Mouse (Mus musculus): Measurements from ENCODE around the gene Ints1.

Ints1 gene

GRCm38 (mm10) chr5:139805924-139806323, 30.4 kb upstream of the Ints1 start:
- TF ChIP-seq GATA4 (IDR thresholded peaks at IDR 0.05; ENCODE audit: insufficient replicate concordance, low read length): no peak

GRCm38 (mm10) chr5:139804573-139805111, 29.2 kb upstream of the Ints1 start:
- no peak for TF ChIP-seq GATA4 (IDR thresholded peaks at IDR 0.05; ENCODE audit: insufficient replicate concordance, low read length)

GRCm38 (mm10) chr5:139804107-139804551, 28.7 kb upstream of the Ints1 start:
- peak; percentile 87; the same call in 1 of the 2 replicates for TF ChIP-seq GATA4 (IDR thresholded peaks at IDR 0.05; ENCODE audit: insufficient replicate concordance, low read length)

- no peak for TF ChIP-seq GATA4 (IDR thresholded peaks at IDR 0.05; ENCODE audit: insufficient replicate concordance, low read length)
Observed at GRCm38 (mm10) chr5:139803601-139804102, 28.2 kb upstream of the Ints1 start.

GRCm38 (mm10) chr5:139803165-139803564, 27.7 kb upstream of the Ints1 start:
- TF ChIP-seq GATA4 (IDR thresholded peaks at IDR 0.05; ENCODE audit: insufficient replicate concordance, low read length): no peak

- no peak for TF ChIP-seq GATA4 (IDR thresholded peaks at IDR 0.05; ENCODE audit: insufficient replicate concordance, low read length)
Observed at GRCm38 (mm10) chr5:139801880-139802279, 26.4 kb upstream of the Ints1 start.

- TF ChIP-seq GATA4 (IDR thresholded peaks at IDR 0.05; ENCODE audit: insufficient replicate concordance, low read length): no peak
Observed at GRCm38 (mm10) chr5:139801231-139801630, 25.8 kb upstream of the Ints1 start.

GRCm38 (mm10) chr5:139799801-139800590, 24.5 kb upstream of the Ints1 start:
- no peak for TF ChIP-seq GATA4 (IDR thresholded peaks at IDR 0.05; ENCODE audit: insufficient replicate concordance, low read length)

- no peak for TF ChIP-seq GATA4 (IDR thresholded peaks at IDR 0.05; ENCODE audit: insufficient replicate concordance, low read length)
Observed at GRCm38 (mm10) chr5:139799041-139799440, 23.6 kb upstream of the Ints1 start.

GRCm38 (mm10) chr5:139798168-139798900, 22.9 kb upstream of the Ints1 start:
- TF ChIP-seq GATA4 (IDR thresholded peaks at IDR 0.05; ENCODE audit: insufficient replicate concordance, low read length): no peak

- TF ChIP-seq GATA4 (IDR thresholded peaks at IDR 0.05; ENCODE audit: insufficient replicate concordance, low read length): peak; percentile 87; the same call in 1 of the 2 replicates
Observed at GRCm38 (mm10) chr5:139797473-139798167, 22.1 kb upstream of the Ints1 start.

GRCm38 (mm10) chr5:139796900-139797299, 21.4 kb upstream of the Ints1 start:
- TF ChIP-seq GATA4 (IDR thresholded peaks at IDR 0.05; ENCODE audit: insufficient replicate concordance, low read length): no peak

GRCm38 (mm10) chr5:139796001-139796620, 20.6 kb upstream of the Ints1 start:
- TF ChIP-seq GATA4 (IDR thresholded peaks at IDR 0.05; ENCODE audit: insufficient replicate concordance, low read length): no peak

GRCm38 (mm10) chr5:139794938-139795337, 19.5 kb upstream of the Ints1 start:
- TF ChIP-seq GATA4 (IDR thresholded peaks at IDR 0.05; ENCODE audit: insufficient replicate concordance, low read length): no peak

- TF ChIP-seq GATA4 (IDR thresholded peaks at IDR 0.05; ENCODE audit: insufficient replicate concordance, low read length): no peak
Observed at GRCm38 (mm10) chr5:139794137-139794536, 18.7 kb upstream of the Ints1 start.

Data from liver, adult (tissue).